Mouse (Mus musculus) hindbrain, embryonic 13.5 days (tissue): ENCODE measurements around the gene Zfp995. TPM values are rescaled to one million over a fixed set of nuclear protein-coding genes. Genes with fewer than 3 reads are reported as not detected.
"Not testable (repeated sequence)": the region's sequence is repeated elsewhere in the genome, so short reads cannot be mapped to it uniquely, and the experiment has no call there.

Source experiments
- ATAC-seq: fragments of 200-750 bp; cut with Nextera tagmentation; 2 replicates; pipeline ENCODE4 v1.8.0; 2017; ENCODE audit warnings: moderate TSS enrichment; ENCODE audit not compliant: low FRiP score
- H3K27ac ChIP-seq: fragments of 300-500 bp; sonication (generic); 2 replicates; pipeline ENCODE4 v1.5.1; 2015; ENCODE audit warnings: inconsistent platforms, mild to moderate bottlenecking, moderate library complexity
- H3K27me3 ChIP-seq: fragments of 300-500 bp; sonication (generic); 2 replicates; pipeline ENCODE4 v1.6.1; 2015; ENCODE audit warnings: mild to moderate bottlenecking, inconsistent platforms
- H3K36me3 ChIP-seq: fragments of 300-500 bp; sonication (generic); 2 replicates; pipeline ENCODE4 v1.6.1; 2015; ENCODE audit warnings: mild to moderate bottlenecking, inconsistent platforms
- H3K4me1 ChIP-seq: fragments of 300-500 bp; sonication (generic); replicated peaks from 2 replicates; pipeline ENCODE4 v1.6.1; 2015; ENCODE audit warnings: inconsistent platforms
- H3K4me2 ChIP-seq: fragments of 300-500 bp; sonication (generic); 2 replicates; pipeline ENCODE4 v1.6.1; 2015; ENCODE audit warnings: inconsistent platforms, mild to moderate bottlenecking, moderate library complexity
- H3K4me3 ChIP-seq: fragments of 300-500 bp; sonication (generic); 2 replicates; pipeline ENCODE4 v1.5.1; 2015; ENCODE audit warnings: mild to moderate bottlenecking, inconsistent platforms
- H3K9ac ChIP-seq: fragments of 300-500 bp; sonication (generic); 2 replicates; pipeline ENCODE4 v1.6.1; 2015; ENCODE audit warnings: mild to moderate bottlenecking, inconsistent platforms
- H3K9me3 ChIP-seq: fragments of 300-500 bp; sonication (generic); 2 replicates; pipeline ENCODE4 v1.6.1; 2016; ENCODE audit warnings: inconsistent platforms
- WGBS: fragments of 180-500 bp; shearing (Covaris S2); methylation state at CpG from one replicate; pipeline ENCODE4 v1.1.7; 2015; 5-methylcytosine and 5-hydroxymethylcytosine counted together
- polyA plus RNA-seq: library from polyadenylated mRNA; unstranded; fragments of >200 nt; fragmentation: Nextera tagmentation; extraction: Ambion mirVana; gene quantifications from 2 replicates; pipeline ENCODE4 v1.2.1, GENCODE M21; 2015

Gene Zfp995
- polyA plus RNA-seq = 10.2 and 12.6 TPM in 2 replicates

DNA sequence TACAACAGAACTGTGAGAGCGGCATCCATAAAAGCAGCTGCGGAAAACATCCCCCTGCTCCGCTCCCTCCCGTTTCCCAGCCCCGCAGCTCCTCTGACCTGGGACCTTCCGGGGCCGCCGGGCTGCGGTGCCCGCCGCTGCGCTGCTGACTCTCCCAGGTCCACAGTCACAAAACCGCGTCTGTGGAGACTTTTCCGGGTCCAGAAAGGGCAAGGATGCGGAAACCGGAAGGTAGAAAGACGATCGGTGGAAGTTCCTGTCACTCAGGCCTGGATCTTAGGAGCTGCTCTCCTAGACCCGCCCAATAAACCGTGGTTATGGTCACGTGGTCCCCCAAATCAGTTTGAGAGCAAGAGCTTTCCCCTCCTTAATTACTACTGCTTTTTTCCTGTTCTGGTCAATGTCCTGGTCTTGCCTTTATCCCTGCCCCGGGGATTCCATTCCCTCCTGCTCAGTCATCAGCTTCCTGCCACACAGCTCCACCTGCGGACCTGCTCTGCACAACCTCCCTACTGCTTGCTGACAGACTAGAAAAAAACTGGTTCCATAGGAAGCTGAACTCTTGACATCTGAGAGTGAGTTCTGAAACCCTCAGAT is at the start of gene Zfp995:
TSS of gene Zfp995 (minus strand) at position 471 of the 597 bp plus-strand sequence.
- H3K27ac ChIP-seq = peak within 1 kb of the TSS; percentile 76

DNA sequence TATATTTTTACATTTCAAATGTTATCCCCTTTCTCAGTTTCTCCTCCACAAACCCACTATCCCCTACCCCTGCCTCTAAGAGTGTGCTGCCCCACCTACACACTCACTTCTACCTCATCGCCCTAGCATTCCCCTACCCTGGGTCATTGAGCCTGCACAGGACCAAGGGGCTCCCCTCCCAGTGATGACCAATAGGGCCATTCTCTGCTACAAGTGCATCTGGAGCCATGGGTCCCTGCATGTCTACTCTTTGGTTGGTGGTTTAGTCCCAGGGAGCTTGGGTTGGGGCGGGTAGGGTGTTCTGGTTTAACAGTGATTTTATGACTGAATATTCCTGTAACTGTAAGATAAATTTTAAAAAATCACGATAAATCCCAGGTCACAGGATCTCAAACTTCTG is 687 bp downstream of the Zfp995 start:
- Histone ChIP-seq H3K27ac (peak overlapping the region; percentile 76; the same call in 1 of the 2 replicates), H3K4me3 (peak overlapping the region; percentile 75), H3K36me3 (peaks cover 5% of the 10 kb centered on the region; the same call in 1 of the 2 replicates), H3K4me2 (peak overlapping the region; percentile 80), H3K27me3 (no peaks in the 10 kb centered on the region), H3K9ac (peak overlapping the region; percentile 84), H3K4me1 (peaks cover 8% of the 10 kb centered on the region), H3K9me3 (no peaks in the 10 kb centered on the region)
- 4% methylated on average over 3 of the region's 3 CpGs for WGBS
- ATAC-seq = peak; percentile 87

More for the DNA sequence above, at the start of gene Zfp995:
- H3K4me1 ChIP-seq, H3K27me3 ChIP-seq, H3K9me3 ChIP-seq, H3K36me3 ChIP-seq: not testable (repeated sequence)
- Histone ChIP-seq H3K4me3 (peak within 1 kb of the TSS; percentile 75), H3K4me2 (peak within 1 kb of the TSS; percentile 80), H3K9ac (peak within 1 kb of the TSS; percentile 84)
- under 1% methylated on average over 24 of the region's 24 CpGs for WGBS
- ATAC-seq = peak; percentile 99

DNA sequence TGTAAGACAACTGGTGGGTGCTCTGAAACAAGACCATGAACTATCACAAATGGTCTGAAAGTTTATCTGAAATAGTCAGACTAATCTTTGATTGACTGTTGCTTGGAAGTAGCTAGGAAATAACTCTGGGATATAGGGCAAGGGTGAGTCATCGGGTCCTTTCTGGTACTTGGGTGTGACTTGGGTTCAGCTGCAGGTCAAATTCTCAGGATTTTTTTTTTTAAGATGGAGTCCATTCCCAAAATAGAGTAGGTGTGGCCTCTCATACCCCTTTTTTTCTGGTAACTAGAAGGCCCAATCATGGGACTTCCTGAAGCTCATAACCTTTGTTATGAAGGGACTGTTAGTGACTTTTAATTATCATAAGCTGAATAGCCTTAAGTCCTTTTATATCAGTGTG is 38.5 kb downstream of the Zfp995 start:
- Histone ChIP-seq H3K4me1 (no peaks in the 10 kb centered on the region), H3K4me3 (no peak overlapping the region), H3K4me2 (no peak overlapping the region), H3K9ac (no peak overlapping the region), H3K27ac (no peak overlapping the region), H3K27me3 (no peaks in the 10 kb centered on the region), H3K9me3 (no peaks in the 10 kb centered on the region), H3K36me3 (no peaks in the 10 kb centered on the region)
- ATAC-seq = no peak
- 92% methylated on average over 1 of the region's 1 CpGs for WGBS

DNA sequence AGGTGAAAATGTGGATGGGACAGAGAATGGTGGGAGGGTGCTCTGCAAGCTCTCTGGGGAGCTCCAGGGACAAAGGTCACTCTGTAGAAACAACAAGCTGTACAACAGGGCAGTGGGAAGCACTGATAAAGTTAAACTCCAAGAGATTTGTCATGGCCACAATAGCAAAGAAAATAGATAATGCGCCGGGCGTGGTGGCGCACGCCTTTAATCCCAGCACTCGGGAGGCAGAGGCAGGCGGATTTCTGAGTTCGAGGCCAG is 63.5 kb downstream of the Zfp995 start:
- H3K36me3 ChIP-seq, H3K4me2 ChIP-seq, H3K27me3 ChIP-seq, H3K9me3 ChIP-seq, H3K9ac ChIP-seq, H3K4me3 ChIP-seq, H3K4me1 ChIP-seq, H3K27ac ChIP-seq: not testable (repeated sequence)
- peak; percentile 37; the same call in 1 of the 2 replicates for ATAC-seq
- 94% methylated on average over 8 of the region's 8 CpGs for WGBS

DNA sequence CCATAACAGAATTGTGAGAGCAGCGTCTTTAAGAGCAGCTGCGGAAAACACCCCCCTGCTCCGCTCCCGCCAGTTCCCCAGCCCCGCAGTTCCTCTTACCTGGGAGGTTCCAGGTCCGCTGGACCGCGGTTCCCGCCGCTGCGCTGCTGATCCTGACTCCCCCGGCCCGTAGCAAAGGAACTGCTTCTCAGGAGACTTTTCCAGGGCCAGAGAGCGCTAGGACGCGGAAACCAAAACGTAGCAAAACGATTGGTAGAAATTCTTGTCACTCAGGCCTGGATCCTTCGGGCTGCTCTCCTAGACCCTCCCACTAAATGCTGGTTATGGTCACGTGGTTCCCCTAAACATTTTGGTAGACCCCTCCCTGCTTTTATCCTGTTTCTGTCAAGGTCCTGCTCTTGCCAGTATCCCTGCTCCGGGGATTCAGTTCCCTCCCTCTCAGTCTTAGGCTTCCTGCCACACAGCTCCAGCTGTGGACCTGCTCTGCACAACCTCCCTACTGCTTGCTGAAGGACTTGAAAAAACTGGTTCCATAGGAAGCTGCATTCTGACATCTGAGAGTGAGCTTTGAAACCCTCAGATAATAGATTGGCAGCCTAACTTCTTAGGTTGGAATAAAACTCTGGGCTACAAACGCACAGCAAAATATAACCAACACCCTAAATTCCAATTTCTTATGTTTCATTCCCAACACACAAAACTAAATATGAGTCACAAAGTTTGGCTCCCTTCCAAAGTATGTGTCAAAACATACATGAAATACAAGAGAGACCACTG is 64.0 kb downstream of the Zfp995 start, which contains the start of gene Zfp820:
TSS of gene Zfp820 (minus strand) at position 228 of the 777 bp plus-strand sequence.
- no peaks in the 10 kb centered on the region for H3K36me3 ChIP-seq
- peaks cover 10% of the 10 kb centered on the region for H3K4me1 ChIP-seq
- H3K4me3 ChIP-seq = peak within 1 kb of the TSS; percentile 57
- no peaks in the 10 kb centered on the region for H3K27me3 ChIP-seq
- H3K4me2 ChIP-seq = peak within 1 kb of the TSS; percentile 66
- no peaks in the 10 kb centered on the region for H3K9me3 ChIP-seq
- H3K9ac ChIP-seq = peak within 1 kb of the TSS; percentile 77
- H3K27ac ChIP-seq = no peak within 1 kb of the TSS
- 5% methylated on average over 22 of the region's 22 CpGs for WGBS
- ATAC-seq = peak; percentile 98

DNA sequence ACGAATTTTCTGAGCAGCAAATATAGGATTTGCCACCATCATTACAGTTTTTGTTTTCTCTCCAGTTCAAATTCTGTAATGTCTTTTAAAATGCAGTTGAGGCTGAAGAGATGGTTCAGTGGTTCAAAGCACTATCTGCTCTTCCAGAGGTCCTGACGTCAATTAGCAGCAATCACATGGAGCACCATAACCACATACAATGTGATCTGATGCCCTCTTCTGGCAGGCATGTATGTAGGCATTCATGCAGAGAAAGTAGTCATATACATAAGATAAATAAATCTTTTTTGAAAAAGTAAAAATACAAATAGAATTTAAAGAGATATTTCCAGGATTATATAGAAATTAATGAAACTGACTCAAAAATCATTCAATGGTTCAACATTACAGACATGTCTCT is 71.2 kb downstream of the Zfp995 start:
- no peak overlapping the region for H3K4me2 ChIP-seq
- WGBS = 64% methylated on average over 2 of the region's 2 CpGs
- no peaks in the 10 kb centered on the region for H3K27me3 ChIP-seq
- no peak overlapping the region for H3K4me3 ChIP-seq
- no peak overlapping the region for H3K9ac ChIP-seq
- ATAC-seq = no peak
- H3K9me3 ChIP-seq = no peaks in the 10 kb centered on the region
- no peaks in the 10 kb centered on the region for H3K4me1 ChIP-seq
- no peak overlapping the region for H3K27ac ChIP-seq
- H3K36me3 ChIP-seq = no peaks in the 10 kb centered on the region

Other genes with a start within 250 kb of the Zfp995 start
- gene Gm10226, start 218.1 kb downstream of the Zfp995 start, polyA plus RNA-seq = 16.8 and 21.3 TPM in 2 replicates
- 14.2 and 15.3 TPM in 2 replicates for gene Zfp760, start 202.2 kb downstream of the Zfp995 start, polyA plus RNA-seq
- gene Zfp229, start 179.1 kb downstream of the Zfp995 start, polyA plus RNA-seq = 10.3 and 11.4 TPM in 2 replicates
- 2.5 and 2.9 TPM in 2 replicates for gene Zfp820, start 64.2 kb downstream of the Zfp995 start, polyA plus RNA-seq
- gene Zfp942, start 52.5 kb upstream of the Zfp995 start, polyA plus RNA-seq = 19.8 and 20.8 TPM in 2 replicates
- gene Zfp943, start 52.6 kb upstream of the Zfp995 start, polyA plus RNA-seq = 18.5 and 19.1 TPM in 2 replicates